Mouse (Mus musculus) heart, embryonic 16.5 days (tissue): ENCODE measurements at regions not wholly inside any gene's neighbourhood (a gene's known extent, or its start where the extent isn't known, plus 50 kb on each side); places are given as distances from the start of the nearest gene placed in this dataset.
A peak's percentile ranks its signal among the peaks of the same experiment; 100 is the strongest.

Experiments used
- ATAC-seq: fragments of 200-750 bp; cut with Nextera tagmentation; replicated peaks from 2 replicates; pipeline ENCODE4 v1.8.0; 2017; ENCODE audit warnings: moderate number of reproducible peaks; ENCODE audit not compliant: insufficient read depth, low FRiP score; ENCODE audit errors: extremely low read depth
- H3K27ac ChIP-seq: fragments of 300-500 bp; sonication (generic); 2 replicates; pipeline ENCODE4 v1.5.1; 2014; ENCODE audit warnings: mild to moderate bottlenecking, low read length, control low read depth, moderate library complexity
- H3K27me3 ChIP-seq: fragments of 300-500 bp; sonication (generic); 2 replicates; pipeline ENCODE4 v1.6.1; 2014; ENCODE audit warnings: low read length, mixed read lengths; ENCODE audit not compliant: control insufficient read depth, insufficient read depth
- H3K36me3 ChIP-seq: fragments of 300-500 bp; sonication (generic); 2 replicates; pipeline ENCODE4 v1.6.1; 2014; ENCODE audit not compliant: control insufficient read depth, insufficient read depth
- H3K4me1 ChIP-seq: fragments of 300-500 bp; sonication (generic); 2 replicates; pipeline ENCODE4 v1.6.1; 2014; ENCODE audit warnings: low read length, mixed read lengths; ENCODE audit not compliant: control insufficient read depth, insufficient read depth
- H3K4me2 ChIP-seq: fragments of 300-500 bp; sonication (generic); 2 replicates; pipeline ENCODE4 v1.6.1; 2014; ENCODE audit warnings: low read depth, mild to moderate bottlenecking, control low read depth, low read length
- H3K4me3 ChIP-seq: fragments of 300-500 bp; sonication (generic); 2 replicates; pipeline ENCODE4 v1.5.1; 2014; ENCODE audit warnings: mild to moderate bottlenecking, control low read depth, low read length
- H3K9ac ChIP-seq: fragments of 300-500 bp; sonication (generic); 2 replicates; pipeline ENCODE4 v1.6.1; 2014; ENCODE audit warnings: low read length, control low read depth
- H3K9me3 ChIP-seq: fragments of 300-500 bp; sonication (generic); replicated peaks from 2 replicates; pipeline ENCODE4 v1.6.1; 2016; ENCODE audit warnings: low read length; ENCODE audit not compliant: control insufficient read depth
- WGBS: fragments of 180-500 bp; shearing (Covaris S2); extraction: QIAGEN DNeasy Blood & Tissue Kit; methylation state at CpG from one replicate; pipeline ENCODE4 v1.1.7; 2014; 5-methylcytosine and 5-hydroxymethylcytosine counted together

- Histone ChIP-seq H3K27ac (no peak overlapping the region), H3K4me2 (no peak overlapping the region), H3K4me3 (no peak overlapping the region), H3K9ac (no peak overlapping the region), H3K36me3 (no peaks in the 10 kb centered on the region), H3K9me3 (no peaks in the 10 kb centered on the region), H3K27me3 (no peaks in the 10 kb centered on the region), H3K4me1 (no peaks in the 10 kb centered on the region)
- no peak for ATAC-seq
- WGBS: 83% methylated on average over 3 of the region's 3 CpGs
Observed at GRCm38 (mm10) chr2:137951942-137952341, 304.4 kb upstream of the Btbd3 start.

- Histone ChIP-seq H3K4me3 (no peak overlapping the region), H3K4me2 (no peak overlapping the region), H3K9me3 (no peaks in the 10 kb centered on the region), H3K9ac (no peak overlapping the region), H3K36me3 (no peaks in the 10 kb centered on the region), H3K4me1 (no peaks in the 10 kb centered on the region), H3K27ac (no peak overlapping the region), H3K27me3 (no peaks in the 10 kb centered on the region)
- ATAC-seq: no peak
Observed at GRCm38 (mm10) chr2:137950931-137951330, 305.4 kb upstream of the Btbd3 start.

- no peak overlapping the region for H3K27ac ChIP-seq
- WGBS: 5% methylated on average over 7 of the region's 7 CpGs
- H3K36me3 ChIP-seq: no peaks in the 10 kb centered on the region
- H3K9ac ChIP-seq: no peak overlapping the region
- no peaks in the 10 kb centered on the region for H3K27me3 ChIP-seq
- H3K4me3 ChIP-seq: no peak overlapping the region
- H3K4me1 ChIP-seq: peaks cover 9% of the 10 kb centered on the region
- H3K4me2 ChIP-seq: no peak overlapping the region
- ATAC-seq: peak; percentile 41
- no peaks in the 10 kb centered on the region for H3K9me3 ChIP-seq
Observed at GRCm38 (mm10) chr2:137942753-137943152, 313.6 kb upstream of the Btbd3 start.

- WGBS: 72% methylated on average over 3 of the region's 3 CpGs
Observed at GRCm38 (mm10) chr2:137939591-137939990, 316.8 kb upstream of the Btbd3 start.

GRCm38 (mm10) chr2:137938831-137939480 lies 317.4 kb upstream of the Btbd3 start:
- H3K4me1 ChIP-seq: peaks cover 9% of the 10 kb centered on the region
- H3K27me3 ChIP-seq: no peaks in the 10 kb centered on the region
- H3K9ac ChIP-seq: no peak overlapping the region
- H3K4me2 ChIP-seq: peak overlapping the region; percentile 23
- ATAC-seq: peak; percentile 70
- H3K36me3 ChIP-seq: no peaks in the 10 kb centered on the region
- 30% methylated on average over 7 of the region's 7 CpGs for WGBS
- no peak overlapping the region for H3K4me3 ChIP-seq
- no peaks in the 10 kb centered on the region for H3K9me3 ChIP-seq
- H3K27ac ChIP-seq: peak overlapping the region; percentile 59

More at GRCm38 (mm10) chr2:137939591-137939990, 316.8 kb upstream of the Btbd3 start:
- ATAC-seq: no peak
- H3K27me3 ChIP-seq: no peaks in the 10 kb centered on the region
- no peak overlapping the region for H3K4me3 ChIP-seq
- peak overlapping the region; percentile 27; the same call in 1 of the 2 replicates for H3K27ac ChIP-seq
- no peaks in the 10 kb centered on the region for H3K36me3 ChIP-seq
- H3K4me2 ChIP-seq: no peak overlapping the region
- H3K4me1 ChIP-seq: peaks cover 9% of the 10 kb centered on the region
- no peak overlapping the region for H3K9ac ChIP-seq
- no peaks in the 10 kb centered on the region for H3K9me3 ChIP-seq

- WGBS: 61% methylated on average over 2 of the region's 2 CpGs
- Histone ChIP-seq H3K36me3 (no peaks in the 10 kb centered on the region), H3K4me2 (no peak overlapping the region), H3K4me3 (no peak overlapping the region), H3K9me3 (no peaks in the 10 kb centered on the region), H3K27ac (no peak overlapping the region), H3K27me3 (no peaks in the 10 kb centered on the region), H3K4me1 (peaks cover 9% of the 10 kb centered on the region), H3K9ac (no peak overlapping the region)
- ATAC-seq: no peak
Observed at GRCm38 (mm10) chr2:137936613-137937012, 319.8 kb upstream of the Btbd3 start.

GRCm38 (mm10) chr2:137932931-137933330 lies 323.4 kb upstream of the Btbd3 start:
- Histone ChIP-seq H3K4me1 (no peaks in the 10 kb centered on the region), H3K9ac (no peak overlapping the region), H3K4me3 (no peak overlapping the region), H3K27me3 (no peaks in the 10 kb centered on the region), H3K4me2 (no peak overlapping the region), H3K27ac (no peak overlapping the region), H3K36me3 (no peaks in the 10 kb centered on the region), H3K9me3 (no peaks in the 10 kb centered on the region)
- ATAC-seq: no peak
- WGBS: 88% methylated on average over 2 of the region's 2 CpGs

- no peak overlapping the region for H3K9ac ChIP-seq
- H3K4me1 ChIP-seq: no peaks in the 10 kb centered on the region
- H3K4me3 ChIP-seq: no peak overlapping the region
- no peak overlapping the region for H3K4me2 ChIP-seq
- 81% methylated on average over 4 of the region's 4 CpGs for WGBS
- no peak for ATAC-seq
- H3K9me3 ChIP-seq: no peaks in the 10 kb centered on the region
- no peaks in the 10 kb centered on the region for H3K36me3 ChIP-seq
- no peaks in the 10 kb centered on the region for H3K27me3 ChIP-seq
- no peak overlapping the region for H3K27ac ChIP-seq
Observed at GRCm38 (mm10) chr2:137932488-137932887, 323.9 kb upstream of the Btbd3 start.

GRCm38 (mm10) chr2:137925488-137925887 lies 330.9 kb upstream of the Btbd3 start:
- H3K27me3 ChIP-seq: no peaks in the 10 kb centered on the region
- no peaks in the 10 kb centered on the region for H3K4me1 ChIP-seq
- no peak overlapping the region for H3K27ac ChIP-seq
- H3K4me2 ChIP-seq: no peak overlapping the region
- no peak overlapping the region for H3K9ac ChIP-seq
- H3K4me3 ChIP-seq: no peak overlapping the region
- H3K36me3 ChIP-seq: no peaks in the 10 kb centered on the region
- ATAC-seq: no peak
- 67% methylated on average over 5 of the region's 5 CpGs for WGBS
- no peaks in the 10 kb centered on the region for H3K9me3 ChIP-seq
